Mouse (Mus musculus): ENCODE measurements at regions not wholly inside any gene's neighbourhood (a gene's known extent, or its start where the extent isn't known, plus 50 kb on each side); places are given as distances from the start of the nearest gene placed in this dataset.

GRCm38 (mm10) chr13:101117311-101117710, 284.1 kb upstream of the Slc30a5 start:
- peak; percentile 2 for DNase-seq

DNA sequence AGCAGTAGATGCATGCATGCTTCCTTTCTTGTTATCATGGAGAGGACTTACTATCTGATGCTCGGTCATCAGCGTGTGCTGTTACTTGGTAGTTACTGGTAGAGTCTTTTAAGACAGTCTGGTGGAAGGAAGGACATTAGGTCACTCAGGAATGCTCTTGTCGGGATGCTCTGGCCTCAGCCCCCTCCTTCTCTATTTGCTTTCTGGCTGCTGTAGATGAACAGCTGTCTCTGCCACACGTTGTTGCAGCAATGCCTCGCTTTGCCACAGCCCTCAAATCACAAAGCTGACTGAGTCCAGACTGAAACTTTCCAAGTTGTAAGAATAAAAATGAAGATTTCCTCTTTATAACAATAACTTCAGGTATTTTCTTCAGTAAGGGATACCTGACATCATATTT, 282.1 kb upstream of the Slc30a5 start:
- DNase-seq: no peak

- no peak for DNase-seq
Measured at GRCm38 (mm10) chr13:101112176-101112575, 278.9 kb upstream of the Slc30a5 start.

DNA sequence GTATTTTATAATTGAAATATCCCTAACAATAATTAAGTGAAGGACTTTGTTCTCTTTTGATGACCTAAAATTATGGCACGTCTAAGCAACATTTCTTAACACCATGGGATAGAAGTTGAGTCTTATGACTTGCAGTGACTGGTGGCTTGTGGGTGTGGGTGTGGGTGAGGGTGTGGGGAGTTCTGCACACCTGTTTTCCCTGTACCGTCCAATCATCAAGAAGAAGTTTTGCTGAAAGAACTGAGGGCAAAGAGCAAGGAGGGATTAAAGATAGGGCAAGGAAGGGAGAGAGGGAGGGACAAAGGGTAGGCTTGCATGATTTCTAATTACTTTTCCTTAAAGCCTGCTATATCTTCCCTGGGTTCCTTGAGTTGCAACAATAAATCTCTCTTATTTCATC, 278.5 kb upstream of the Slc30a5 start:
- DNase-seq: no peak

DNA sequence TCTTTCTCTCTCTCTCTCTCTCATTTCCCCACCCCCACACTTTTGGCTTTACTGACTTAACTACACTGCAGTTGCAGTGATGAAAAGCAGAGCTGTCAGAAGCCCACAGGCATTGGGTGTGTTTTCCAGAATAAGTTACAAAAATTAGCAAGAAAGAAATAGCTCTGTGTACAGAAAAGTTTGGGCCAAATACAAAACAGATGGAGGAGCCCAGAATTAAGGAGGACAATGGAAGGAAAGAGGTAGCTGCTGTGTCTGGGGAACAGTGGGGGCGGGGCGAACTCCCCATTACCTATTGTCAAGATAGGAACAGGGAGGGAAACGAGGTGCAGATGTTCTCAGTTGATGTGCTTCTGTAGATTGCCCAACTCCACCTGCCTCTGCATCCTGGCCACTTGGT, 267.4 kb upstream of the Slc30a5 start:
- no peak for DNase-seq

- no peak for DNase-seq
Measured at GRCm38 (mm10) chr13:101096856-101097255, 263.6 kb upstream of the Slc30a5 start.

GRCm38 (mm10) chr13:101096221-101096620, 263.0 kb upstream of the Slc30a5 start:
- DNase-seq: no peak

DNA sequence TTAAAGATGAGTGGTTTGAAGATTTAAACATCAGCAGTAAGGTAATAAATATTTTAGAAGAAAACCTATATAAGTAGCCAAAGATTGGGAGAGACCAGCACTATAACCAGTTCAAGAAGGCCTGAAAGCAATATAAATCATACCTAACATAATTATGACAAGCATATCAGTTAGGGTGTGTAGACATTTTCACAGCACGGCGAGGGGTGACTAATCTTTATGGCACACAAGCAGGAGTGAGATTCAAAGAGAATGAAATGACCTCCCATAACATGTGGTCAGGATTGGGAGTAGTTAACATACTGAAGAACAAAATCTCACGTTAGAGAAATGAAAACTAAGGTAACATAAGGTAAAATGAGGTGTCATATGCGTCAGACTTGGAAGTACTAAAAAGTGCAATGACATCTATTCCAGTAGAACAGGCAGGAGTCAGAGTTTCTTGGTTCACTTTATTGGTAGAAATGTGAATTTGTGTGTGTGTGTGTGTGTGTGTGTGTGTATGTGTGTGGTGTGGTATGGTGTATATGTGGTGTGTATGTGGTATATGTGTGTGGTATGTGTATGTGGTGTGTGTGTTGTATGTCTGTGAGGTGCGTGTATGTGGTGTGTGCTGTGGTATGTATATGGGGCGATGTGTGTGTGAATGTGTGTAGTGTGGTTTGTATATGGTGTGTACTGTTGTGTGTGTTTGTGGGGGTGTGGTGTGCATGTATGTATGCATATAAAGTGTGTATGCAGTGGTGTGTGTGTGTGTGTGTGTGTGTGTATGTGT, 262.0 kb upstream of the Slc30a5 start:
- no peak for DNase-seq

DNA sequence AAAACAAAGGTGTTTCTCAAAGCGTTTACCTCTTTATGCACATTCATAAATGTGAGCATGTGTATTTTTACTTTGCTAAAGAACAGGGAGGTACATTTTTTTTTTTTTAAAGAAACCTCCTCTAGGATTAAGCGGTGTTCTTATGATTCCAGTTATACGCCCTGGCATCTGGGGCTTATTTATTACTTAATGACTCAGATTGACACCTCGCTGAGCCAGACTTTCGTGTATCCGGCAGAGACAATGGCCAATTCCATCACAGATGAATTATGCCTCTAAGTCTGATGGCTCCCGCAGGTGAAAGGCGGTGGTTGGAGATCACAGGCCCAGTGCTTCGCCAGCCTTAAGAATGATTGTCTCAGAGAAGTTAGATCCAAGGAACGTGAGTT, 259.5 kb upstream of the Slc30a5 start:
- no peak for DNase-seq

GRCm38 (mm10) chr13:101092033-101092742, 259.0 kb upstream of the Slc30a5 start:
- DNase-seq: peak; percentile 11

GRCm38 (mm10) chr13:101085182-101085581, 252.0 kb upstream of the Slc30a5 start:
- DNase-seq: no peak

DNA sequence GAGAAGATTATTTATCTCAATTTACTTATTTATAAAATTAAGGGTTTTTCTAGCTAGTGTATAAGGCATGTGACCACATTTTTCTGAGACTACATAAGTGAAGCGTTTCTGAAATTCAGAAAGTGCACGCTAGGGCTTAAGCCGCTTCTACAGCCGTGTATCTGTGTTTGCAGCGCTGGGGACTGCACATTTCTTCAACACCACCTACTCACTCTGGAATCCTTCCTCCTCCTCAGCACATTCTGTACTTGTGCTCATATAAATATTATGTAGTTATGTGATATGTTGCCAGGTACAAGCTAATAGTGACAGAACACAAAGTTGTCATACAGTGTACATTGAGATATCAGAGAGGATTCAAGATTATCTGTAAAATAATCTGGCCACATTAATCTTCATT, 251.0 kb upstream of the Slc30a5 start:
- no peak for DNase-seq

GRCm38 (mm10) chr13:101083416-101083815, 250.2 kb upstream of the Slc30a5 start:
- DNase-seq: no peak

DNA sequence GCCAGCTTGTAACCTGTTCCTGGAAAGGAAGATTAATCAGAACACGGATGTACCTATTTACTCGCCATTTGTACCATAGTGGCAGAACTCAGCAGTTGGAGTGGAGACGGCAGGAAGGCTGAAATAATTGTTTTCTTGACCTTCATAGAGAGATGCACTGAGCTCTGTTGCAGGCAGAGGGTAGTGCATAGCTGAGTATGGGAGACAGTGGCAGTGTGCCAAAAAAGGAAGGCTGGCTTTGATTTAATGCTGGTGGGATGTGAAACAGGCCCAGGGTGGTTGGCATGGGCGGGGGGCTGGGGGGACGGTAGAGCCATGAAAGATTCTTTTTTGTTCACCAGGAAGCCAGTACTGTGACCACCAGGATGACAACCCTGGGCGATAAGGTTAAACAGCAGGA, 235.3 kb upstream of the Slc30a5 start:
- no peak for DNase-seq

DNA sequence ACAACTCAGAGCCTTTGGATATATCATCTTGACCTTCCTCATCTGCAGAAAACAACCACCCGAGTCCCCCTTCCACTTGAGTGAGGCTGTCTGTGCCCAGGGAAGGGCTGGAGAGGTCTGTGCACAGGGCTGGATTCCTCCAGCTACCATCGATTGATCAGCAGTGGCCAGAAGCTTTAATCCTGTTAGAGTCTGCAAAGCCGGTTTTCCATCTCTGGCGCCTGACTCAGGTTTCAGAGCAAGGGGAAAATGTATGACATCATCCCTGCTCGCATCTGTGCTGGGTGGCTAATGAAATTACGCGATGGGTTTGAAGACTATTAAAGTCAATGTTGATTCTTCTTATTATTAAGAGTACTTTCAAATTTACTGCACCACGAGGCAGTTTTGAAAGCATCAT, 229.4 kb upstream of the Slc30a5 start:
- no peak for DNase-seq

- DNase-seq: no peak
Measured at GRCm38 (mm10) chr13:101061233-101062144, 228.3 kb upstream of the Slc30a5 start.

DNA sequence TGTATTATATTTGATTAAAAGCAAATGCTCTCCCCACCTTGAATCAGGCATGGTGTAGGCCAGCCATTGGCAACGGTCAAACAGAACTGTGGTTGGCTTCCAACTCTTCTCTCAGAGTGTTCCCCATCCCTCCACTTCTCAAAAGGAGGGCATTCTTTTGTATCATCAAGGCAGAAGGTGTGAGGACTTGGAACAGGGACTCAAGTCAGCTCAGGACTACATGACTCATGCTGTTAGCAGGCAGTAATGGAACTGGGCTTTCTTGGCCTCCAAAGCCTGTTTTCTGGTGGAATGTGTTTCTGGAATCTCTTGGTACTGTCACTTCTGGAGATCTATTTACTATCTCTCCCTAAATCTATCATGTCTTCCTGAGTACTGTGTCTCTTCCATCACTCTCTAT, 216.3 kb upstream of the Slc30a5 start:
- no peak for DNase-seq

- no peak for DNase-seq
Measured at GRCm38 (mm10) chr13:101032594-101032993, 199.4 kb upstream of the Slc30a5 start.

GRCm38 (mm10) chr13:101026043-101026442, 192.8 kb upstream of the Slc30a5 start:
- no peak for DNase-seq

GRCm38 (mm10) chr13:101025488-101025887, 192.3 kb upstream of the Slc30a5 start:
- DNase-seq: no peak

DNA sequence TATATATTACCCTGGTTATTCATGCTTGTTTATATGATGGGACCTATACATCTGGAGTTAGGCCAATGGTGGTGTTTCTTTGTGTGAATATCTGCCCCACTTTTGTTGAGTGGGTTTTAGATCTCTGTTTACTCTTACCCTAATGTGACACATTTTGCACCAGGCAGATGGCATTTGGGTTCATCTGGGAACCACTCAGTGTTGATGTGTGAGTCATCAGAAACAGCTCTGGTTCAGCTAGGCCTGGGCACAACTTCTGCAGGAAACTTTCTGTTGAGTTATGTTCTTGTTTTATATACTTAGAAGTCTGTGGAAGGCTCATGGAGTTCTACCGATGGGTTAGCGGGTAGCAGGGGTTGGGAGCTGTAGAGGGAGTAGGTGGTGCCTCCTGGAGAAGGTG, 191.7 kb upstream of the Slc30a5 start:
- DNase-seq: no peak

DNA sequence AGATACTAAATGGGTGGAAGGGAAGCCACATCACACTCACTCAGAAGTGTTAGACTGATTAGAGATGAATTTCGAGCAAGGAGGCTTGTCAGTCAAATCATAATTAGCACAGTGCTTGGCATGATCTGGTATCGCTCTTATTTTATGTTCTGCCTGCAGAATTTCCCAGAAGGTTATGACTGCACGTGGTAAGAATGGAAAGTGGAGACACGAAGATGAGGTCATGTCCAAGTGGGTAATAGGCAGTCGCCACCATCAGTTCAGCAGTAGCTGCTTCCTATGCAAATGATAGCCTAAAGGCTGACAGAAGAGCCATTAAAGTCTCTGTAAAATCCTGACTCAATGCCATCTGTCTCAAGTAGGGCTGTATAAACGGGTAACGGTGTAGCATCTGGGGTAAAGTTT, 186.0 kb upstream of the Slc30a5 start:
- DNase-seq: no peak

GRCm38 (mm10) chr13:101017041-101017440, 183.8 kb upstream of the Slc30a5 start:
- peak; percentile 6 for DNase-seq
